Mouse (Mus musculus) small intestine, adult 2 months (tissue): ENCODE data around the gene Zbtb8os.

ENCODE experiments used
- CTCF ChIP-seq: fragments of 200-500 bp; IDR thresholded peaks from 2 replicates; pipeline ENCODE4 v1.5.1; 2012; ENCODE audit warnings: low read depth, mild to moderate bottlenecking, control low read depth, inconsistent platforms, low read length, moderate library complexity, mixed read lengths; ENCODE audit not compliant: insufficient replicate concordance, insufficient read length; ENCODE audit errors: extremely low read depth
- POLR2A ChIP-seq: fragments of 200-500 bp; IDR thresholded peaks from 2 replicates; pipeline ENCODE4 v1.6.1; 2012; ENCODE audit warnings: low read depth, mild to moderate bottlenecking, control low read depth, inconsistent platforms, low read length, moderate library complexity

- TF ChIP-seq POLR2A (no peak), CTCF (no peak)
These were observed 54.8 kb downstream of the Zbtb8os start for GRCm38 (mm10) chr4:129390216-129390743.
